Mouse (Mus musculus): Measurements from ENCODE around the gene Cmss1. TPM values are rescaled to one million over a fixed set of nuclear protein-coding genes. Genes with fewer than 3 reads are reported as not detected.
A peak's percentile ranks its signal among the peaks of the same experiment; 100 is the strongest.

Gene Cmss1
- polyA plus RNA-seq, 1 experiment from 2014 or later: 63.6 TPM

DNA sequence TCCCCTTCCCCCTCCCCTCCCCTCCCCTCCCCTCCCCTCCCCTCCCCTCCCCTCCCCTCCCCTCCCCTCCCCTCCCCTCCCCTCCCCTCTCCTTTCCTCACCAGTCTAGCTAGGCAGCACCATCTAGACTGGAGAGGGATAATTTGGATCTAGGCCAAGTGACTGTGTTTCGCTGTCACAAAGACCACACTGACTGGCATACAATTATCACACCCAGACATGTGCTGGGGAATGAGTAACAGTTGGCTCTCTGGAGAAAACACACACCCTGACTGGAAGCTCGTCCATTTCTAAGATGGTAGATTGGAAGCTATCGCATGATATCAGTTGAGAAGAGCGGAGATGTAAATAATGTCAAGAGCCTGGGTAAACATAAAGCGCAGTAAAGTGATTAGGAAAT is 126.9 kb downstream of the Cmss1 start:
- Histone ChIP-seq H3K27me3 (ENCODE audit: poor library complexity, severe bottlenecking) (no peaks in the 10 kb centered on the region), H3K9me3 (peaks cover 7% of the 10 kb centered on the region; the same call in 1 of the 2 replicates), H3K4me3 (no peak overlapping the region), H3K36me3 (replicated peaks) (no peaks in the 10 kb centered on the region), H3K27ac (no peak overlapping the region), H3K4me1 (no peaks in the 10 kb centered on the region)
- 92% methylated on average over 5 of the region's 5 CpGs for WGBS
- DNase-seq (ENCODE audit: extremely low spot score, low spot score): no peak

DNA sequence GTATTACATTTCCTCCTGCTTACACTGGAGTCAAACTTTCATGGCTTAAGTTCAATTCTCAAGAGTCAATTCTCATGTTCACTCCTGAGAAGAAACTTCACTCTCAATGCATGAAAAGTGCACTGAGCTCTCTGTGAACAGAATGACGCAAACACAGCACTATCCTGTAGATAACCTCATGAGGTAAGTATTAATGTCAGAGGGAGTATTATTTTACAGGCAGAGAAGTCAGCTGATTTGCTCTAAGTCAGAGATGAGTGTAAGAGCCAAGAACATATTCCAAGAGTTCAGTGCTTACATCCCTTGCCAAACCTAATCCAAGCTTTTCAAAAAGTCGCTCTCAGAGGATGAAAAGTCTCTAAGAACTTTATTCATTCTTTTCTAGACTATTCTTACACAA is 128.2 kb downstream of the Cmss1 start:
- WGBS: 93% methylated on average over 2 of the region's 2 CpGs
- Histone ChIP-seq H3K9me3 (peaks cover 7% of the 10 kb centered on the region; the same call in 1 of the 2 replicates), H3K27me3 (ENCODE audit: poor library complexity, severe bottlenecking) (no peaks in the 10 kb centered on the region), H3K4me1 (peaks cover 7% of the 10 kb centered on the region; the same call in 1 of the 2 replicates), H3K4me3 (no peak overlapping the region), H3K36me3 (replicated peaks) (no peaks in the 10 kb centered on the region), H3K27ac (no peak overlapping the region)
- no peak for DNase-seq (ENCODE audit: extremely low spot score, low spot score)

DNA sequence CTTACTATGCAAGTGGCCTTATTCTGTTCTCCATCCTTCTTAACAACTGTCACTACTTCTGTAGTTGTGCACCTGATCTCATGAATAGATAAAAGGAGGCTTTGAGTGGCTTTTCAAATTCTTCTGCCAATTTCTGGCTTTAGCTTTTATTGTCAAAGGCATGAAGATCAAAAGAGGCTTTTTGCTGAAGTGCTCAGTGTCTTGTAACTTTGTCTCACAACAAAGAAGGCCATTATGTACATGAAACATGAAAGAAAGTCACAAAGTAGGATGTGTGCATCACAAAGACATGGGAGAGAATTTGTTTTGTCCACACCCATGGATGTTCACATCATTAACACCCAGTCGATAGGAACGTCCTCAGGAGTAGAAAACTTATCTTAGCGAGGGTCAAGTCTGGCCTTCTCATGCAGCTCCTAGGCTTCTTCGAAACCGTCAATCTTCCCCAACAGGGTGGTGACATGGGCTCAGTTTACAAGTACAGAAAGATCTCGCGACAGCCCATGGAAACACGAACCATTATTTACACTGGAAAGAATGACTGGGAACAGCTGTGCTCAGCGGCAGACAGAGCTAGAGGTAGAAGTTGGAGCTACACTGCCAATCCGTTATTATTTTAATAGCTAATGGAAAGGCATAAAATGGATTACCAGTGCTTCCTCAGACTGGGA is 133.1 kb downstream of the Cmss1 start:
- Histone ChIP-seq H3K27ac (no peak overlapping the region), H3K36me3 (replicated peaks) (no peaks in the 10 kb centered on the region), H3K4me1 (peaks cover 12% of the 10 kb centered on the region), H3K9me3 (peaks cover 7% of the 10 kb centered on the region; the same call in 1 of the 2 replicates), H3K27me3 (ENCODE audit: poor library complexity, severe bottlenecking) (no peaks in the 10 kb centered on the region), H3K4me3 (no peak overlapping the region)
- DNase-seq (ENCODE audit: extremely low spot score, low spot score): no peak
- WGBS: 73% methylated on average over 10 of the region's 10 CpGs

DNA sequence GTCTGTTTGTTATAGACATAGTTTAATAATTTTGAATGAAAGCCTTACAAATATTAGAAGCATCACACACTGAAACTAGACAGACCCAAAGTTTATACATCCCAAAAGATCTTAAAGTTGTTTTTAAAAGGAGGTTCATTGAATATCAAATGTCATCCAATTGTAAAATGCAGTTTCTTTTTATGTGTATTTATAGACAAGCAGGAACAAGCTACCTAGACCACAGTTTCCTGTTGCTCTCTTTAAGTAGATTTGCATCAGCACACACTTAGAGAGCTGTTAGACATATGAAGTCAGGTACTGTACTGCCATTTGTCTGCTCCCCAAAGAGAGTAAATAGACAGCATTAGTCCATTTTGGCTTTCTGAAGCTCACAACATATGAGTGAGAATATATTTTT is 135.6 kb downstream of the Cmss1 start:
- Histone ChIP-seq H3K9me3 (0 out of 2 replicates have a peak, but pooled peaks cover under 1% of the 10 kb centered on the region), H3K27ac (no peak overlapping the region), H3K27me3 (ENCODE audit: poor library complexity, severe bottlenecking) (no peaks in the 10 kb centered on the region), H3K4me3 (no peak overlapping the region), H3K4me1 (peaks cover 15% of the 10 kb centered on the region), H3K36me3 (replicated peaks) (no peaks in the 10 kb centered on the region)
- no peak for DNase-seq (ENCODE audit: extremely low spot score, low spot score)

DNA sequence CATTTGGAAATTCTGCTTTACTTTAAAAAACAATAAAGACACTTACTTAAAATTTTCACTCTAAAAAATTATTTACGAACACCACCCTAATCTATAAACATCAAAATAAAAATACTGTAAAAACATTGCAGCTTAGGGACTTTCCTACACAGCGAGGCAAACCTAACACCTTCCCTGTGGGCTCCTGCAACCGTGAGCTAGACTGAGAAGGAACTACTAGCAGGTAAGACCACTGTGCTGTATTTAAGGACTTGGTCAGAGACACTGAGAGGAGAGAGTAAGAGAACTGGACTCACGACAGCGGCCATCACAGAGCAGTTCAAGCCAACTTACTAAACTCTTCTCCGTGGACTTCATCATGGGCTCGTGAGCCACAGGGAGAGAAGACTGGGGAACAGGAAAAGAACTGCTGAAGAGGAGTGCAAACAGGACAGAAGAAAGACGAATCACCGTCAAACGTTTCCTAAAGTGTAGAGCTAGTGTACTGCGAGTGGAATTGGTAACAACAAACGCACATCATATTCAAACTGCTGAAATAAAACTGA is 136.3 kb downstream of the Cmss1 start:
- 94% methylated on average over 12 of the region's 12 CpGs for WGBS
- Histone ChIP-seq H3K36me3 (replicated peaks) (no peaks in the 10 kb centered on the region), H3K4me3 (no peak overlapping the region), H3K9me3 (no peaks in the 10 kb centered on the region), H3K27me3 (ENCODE audit: poor library complexity, severe bottlenecking) (no peaks in the 10 kb centered on the region), H3K27ac (no peak overlapping the region), H3K4me1 (peaks cover 15% of the 10 kb centered on the region)
- no peak for DNase-seq (ENCODE audit: extremely low spot score, low spot score)

DNA sequence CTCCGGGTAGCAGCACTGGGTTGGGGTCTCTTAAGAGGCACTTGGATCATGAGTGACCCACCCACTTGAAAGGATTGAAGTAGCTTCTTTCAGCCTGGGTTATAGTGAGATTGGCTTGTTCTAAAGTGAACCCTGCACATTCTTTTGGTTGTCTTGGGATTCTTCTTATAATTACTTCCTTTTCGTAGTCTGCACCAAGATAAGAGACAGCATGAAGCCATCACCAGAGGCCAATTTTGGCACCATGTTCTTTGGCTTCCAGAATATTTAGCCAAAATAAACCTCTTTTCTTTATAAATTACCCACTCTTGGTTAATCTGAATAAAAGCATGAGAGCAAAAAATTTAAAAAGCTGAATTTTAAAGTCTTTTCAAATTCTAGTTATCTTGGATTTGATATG is 136.8 kb downstream of the Cmss1 start:
- Histone ChIP-seq H3K4me1 (peaks cover 15% of the 10 kb centered on the region), H3K36me3 (replicated peaks) (no peaks in the 10 kb centered on the region), H3K27ac (no peak overlapping the region), H3K27me3 (ENCODE audit: poor library complexity, severe bottlenecking) (no peaks in the 10 kb centered on the region), H3K4me3 (no peak overlapping the region), H3K9me3 (no peaks in the 10 kb centered on the region)
- no peak for DNase-seq (ENCODE audit: extremely low spot score, low spot score)
- WGBS: 82% methylated on average over 2 of the region's 2 CpGs

DNA sequence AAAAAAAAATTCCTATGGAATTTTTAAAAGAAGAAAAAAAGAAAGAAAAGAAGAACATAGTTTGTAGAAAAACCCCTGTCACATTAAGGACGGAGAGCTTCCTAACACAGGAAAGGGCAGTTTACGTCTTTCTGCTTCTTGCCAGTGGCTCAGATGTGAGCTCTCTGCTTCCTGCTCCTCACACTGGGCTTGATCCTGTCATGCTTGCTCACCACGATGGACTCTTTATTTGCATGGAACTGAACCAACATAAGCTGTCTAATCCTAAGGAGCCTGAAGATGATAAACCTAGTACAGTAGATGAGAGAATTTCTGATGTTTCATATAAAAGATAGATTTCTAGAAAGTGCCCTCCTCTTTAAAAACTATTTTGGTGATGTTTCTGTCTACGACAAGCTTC is 137.4 kb downstream of the Cmss1 start:
- 81% methylated on average over 4 of the region's 4 CpGs for WGBS
- Histone ChIP-seq H3K4me1 (peaks cover 15% of the 10 kb centered on the region), H3K27me3 (ENCODE audit: poor library complexity, severe bottlenecking) (no peaks in the 10 kb centered on the region), H3K36me3 (replicated peaks) (no peaks in the 10 kb centered on the region), H3K27ac (no peak overlapping the region), H3K9me3 (no peaks in the 10 kb centered on the region), H3K4me3 (no peak overlapping the region)
- DNase-seq (ENCODE audit: extremely low spot score, low spot score): no peak

DNA sequence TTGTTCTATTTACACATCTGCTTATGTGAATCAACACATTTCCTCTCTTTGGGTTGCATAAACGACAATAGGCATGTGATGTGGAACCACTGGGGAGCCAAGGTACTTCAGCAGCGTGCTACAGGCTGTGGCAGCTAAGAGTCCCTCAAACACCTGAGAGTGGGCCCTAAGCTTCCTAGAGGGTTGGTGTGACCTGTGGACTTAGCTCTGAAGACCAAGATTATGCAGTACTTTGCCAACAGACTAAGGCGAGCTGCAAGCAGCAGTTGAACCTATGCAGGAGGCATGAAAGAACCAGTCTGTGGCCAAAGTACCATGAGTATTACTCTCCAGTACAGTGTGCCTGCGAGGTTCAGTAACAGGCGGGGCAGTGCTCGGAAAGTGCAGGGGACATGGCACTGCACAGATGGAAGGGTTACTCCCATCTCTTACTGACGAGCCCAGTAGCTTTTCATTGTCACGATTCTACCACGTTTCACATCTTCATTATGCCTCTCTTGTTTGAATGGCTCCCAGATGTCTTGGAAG is 141.2 kb downstream of the Cmss1 start:
- no peak overlapping the region for H3K27ac ChIP-seq
- 89% methylated on average over 9 of the region's 9 CpGs for WGBS
- DNase-seq (ENCODE audit: extremely low spot score, low spot score): no peak

DNA sequence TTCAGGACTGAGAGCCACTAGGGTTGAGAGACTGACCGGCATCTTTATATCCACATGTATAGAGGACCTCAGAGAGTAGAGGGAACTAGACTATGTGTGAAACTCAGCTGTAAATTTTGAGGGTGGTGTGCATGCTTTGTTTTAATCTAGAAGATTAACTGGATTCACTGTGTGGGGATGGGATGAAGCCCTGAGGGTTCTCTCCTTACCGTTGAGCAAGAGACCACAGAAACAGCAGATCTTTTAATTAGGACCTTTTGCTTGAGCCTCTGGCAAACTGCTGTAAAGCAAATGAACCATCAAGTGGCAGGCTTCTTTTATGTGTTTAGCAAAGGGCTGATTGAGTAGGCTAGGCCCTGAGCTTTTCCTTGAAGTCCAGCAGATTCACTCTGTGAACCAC is 150.7 kb downstream of the Cmss1 start:
- H3K27me3 ChIP-seq (ENCODE audit: poor library complexity, severe bottlenecking): no peaks in the 10 kb centered on the region
- no peak for DNase-seq (ENCODE audit: extremely low spot score, low spot score)
- 50% methylated on average over 2 of the region's 2 CpGs for WGBS
- no peaks in the 10 kb centered on the region for H3K36me3 ChIP-seq (replicated peaks)
- no peak overlapping the region for H3K4me3 ChIP-seq
- peaks cover 15% of the 10 kb centered on the region for H3K4me1 ChIP-seq
- no peaks in the 10 kb centered on the region for H3K9me3 ChIP-seq
- 0 out of 2 replicates have a peak overlapping the region, but pooled peaks have one; percentile 30 for H3K27ac ChIP-seq

More for the DNA sequence above, 141.2 kb downstream of the Cmss1 start:
- no peaks in the 10 kb centered on the region for H3K9me3 ChIP-seq
- H3K4me1 ChIP-seq: peaks cover 6% of the 10 kb centered on the region; the same call in 1 of the 2 replicates
- no peaks in the 10 kb centered on the region for H3K36me3 ChIP-seq (replicated peaks)
- no peak overlapping the region for H3K4me3 ChIP-seq
- no peaks in the 10 kb centered on the region for H3K27me3 ChIP-seq (ENCODE audit: poor library complexity, severe bottlenecking)

DNA sequence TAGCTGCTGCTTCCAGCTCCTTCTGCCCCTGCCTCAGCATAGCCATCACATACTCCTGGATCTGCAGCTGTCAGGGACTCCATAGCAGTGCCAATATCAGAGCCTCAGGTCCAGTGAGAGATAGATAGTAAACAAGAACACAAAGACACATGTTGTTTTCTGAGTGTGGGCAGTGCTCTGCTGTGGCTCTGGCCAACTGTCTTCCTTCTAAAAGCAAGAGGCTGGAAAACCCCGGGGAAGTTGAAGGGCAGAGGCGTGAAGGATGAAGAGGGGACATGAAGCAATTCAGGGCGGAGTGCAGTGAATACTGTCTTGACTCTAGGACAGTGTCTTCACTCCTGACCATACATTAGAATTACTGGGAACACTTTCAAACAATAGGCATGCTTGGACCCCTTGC is 151.1 kb downstream of the Cmss1 start:
- no peak for DNase-seq (ENCODE audit: extremely low spot score, low spot score)
- no peaks in the 10 kb centered on the region for H3K36me3 ChIP-seq (replicated peaks)
- H3K4me1 ChIP-seq: peaks cover 15% of the 10 kb centered on the region
- H3K27me3 ChIP-seq (ENCODE audit: poor library complexity, severe bottlenecking): no peaks in the 10 kb centered on the region
- no peak overlapping the region for H3K4me3 ChIP-seq
- 0 out of 2 replicates have a peak overlapping the region, but pooled peaks have one; percentile 30 for H3K27ac ChIP-seq
- WGBS: 87% methylated on average over 3 of the region's 3 CpGs
- H3K9me3 ChIP-seq: no peaks in the 10 kb centered on the region

DNA sequence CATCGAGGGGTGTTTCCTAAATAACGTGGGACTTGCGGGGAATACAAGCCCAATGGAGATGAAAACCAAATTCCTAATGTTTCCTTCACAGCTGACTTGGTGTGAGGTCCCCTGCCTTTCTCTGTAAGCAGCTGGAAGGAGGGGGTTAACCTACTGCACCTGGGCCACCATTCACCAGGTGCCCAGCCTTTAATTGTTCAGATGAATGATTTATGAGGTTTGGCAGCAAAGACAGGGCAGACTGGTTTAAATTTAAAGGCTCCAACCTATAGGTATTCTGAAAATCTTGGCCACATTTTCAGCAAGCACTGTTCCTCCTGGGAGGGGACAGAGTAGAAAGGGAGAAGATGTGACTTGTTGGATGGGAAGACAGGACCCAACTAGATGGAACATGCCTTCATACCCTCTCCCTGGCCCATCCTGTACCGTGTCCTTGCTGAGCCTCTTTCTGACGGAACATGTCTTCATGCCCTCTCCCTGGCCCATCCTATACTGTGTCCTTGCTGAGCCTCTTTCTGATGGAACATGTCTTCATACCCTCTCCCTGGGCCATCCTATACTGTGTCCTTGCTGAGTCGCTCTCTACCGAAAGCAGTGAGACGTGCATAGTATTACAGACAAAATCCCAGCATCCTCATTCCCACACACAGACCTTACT is 152.4 kb downstream of the Cmss1 start:
- Histone ChIP-seq H3K27me3 (ENCODE audit: poor library complexity, severe bottlenecking) (no peaks in the 10 kb centered on the region), H3K4me1 (peaks cover 15% of the 10 kb centered on the region), H3K9me3 (no peaks in the 10 kb centered on the region), H3K27ac (no peak overlapping the region), H3K4me3 (no peak overlapping the region), H3K36me3 (replicated peaks) (no peaks in the 10 kb centered on the region)
- WGBS: 91% methylated on average over 8 of the region's 8 CpGs
- no peak for DNase-seq (ENCODE audit: extremely low spot score, low spot score)

DNA sequence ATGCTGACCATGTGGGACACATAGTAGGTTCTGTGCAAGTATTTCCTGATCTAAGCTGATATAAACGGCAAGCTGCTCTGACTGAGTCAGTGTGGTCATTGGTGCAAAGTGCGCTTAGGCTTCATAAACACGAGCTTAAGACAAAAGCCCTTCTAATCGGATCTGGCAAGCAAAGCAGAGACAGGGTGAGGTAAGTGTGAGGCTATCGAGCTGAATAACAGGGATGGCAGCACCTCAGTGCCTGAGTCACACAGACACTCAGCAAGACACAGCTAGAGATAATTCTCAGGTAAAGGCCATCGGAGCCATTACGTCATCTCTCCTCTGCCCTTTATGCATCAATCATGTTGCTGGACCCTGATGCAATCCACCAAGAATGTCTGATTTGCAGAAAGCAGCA is 153.7 kb downstream of the Cmss1 start:
- Histone ChIP-seq H3K9me3 (peaks cover 4% of the 10 kb centered on the region; the same call in 1 of the 2 replicates), H3K4me1 (peaks cover 15% of the 10 kb centered on the region), H3K4me3 (no peak overlapping the region), H3K27ac (no peak overlapping the region), H3K27me3 (ENCODE audit: poor library complexity, severe bottlenecking) (no peaks in the 10 kb centered on the region), H3K36me3 (replicated peaks) (no peaks in the 10 kb centered on the region)
- DNase-seq (ENCODE audit: extremely low spot score, low spot score): no peak
- WGBS: 74% methylated on average over 7 of the region's 7 CpGs

Measured in forebrain, embryonic 10.5 days (tissue).